Mouse (Mus musculus) layer of hippocampus, adult 18-20 months (tissue): Measurements from ENCODE around the gene Prss16. TPM values are rescaled to one million over a fixed set of nuclear protein-coding genes. Genes with fewer than 3 reads are reported as not detected.
A peak's percentile ranks its signal among the peaks of the same experiment; 100 is the strongest.

Source experiments
- DNase-seq, 2 experiments: peaks; one replicate each; pipeline ENCODE4 v3.0.0; 2022; ENCODE audit warnings: low spot score in 2 of 2
- microRNA-seq, 2 experiments: library from miRNA; unstranded; fragments of <30 nt; microRNA quantifications; one replicate each; pipeline ENCODE4 v1.2.0; 2021
- total RNA-seq, 2 experiments: library from RNA; stranded (reverse); gene quantifications; 2 replicates each; pipeline ENCODE4 v1.2.3; 2021

The Prss16 gene
- total RNA-seq, 2 experiments from 2014 or later, result 0.58 to 1.3 TPM

- DNase-seq, result peak; percentile 51 to 81
Measured at GRCm38 (mm10) chr13:21974726-21975473, 34.6 kb downstream of the Prss16 start.

GRCm38 (mm10) chr13:21974221-21974725 is 35.3 kb downstream of the Prss16 start:
- peak; percentile 84 to 89 for DNase-seq

GRCm38 (mm10) chr13:21971641-21972040 is 37.9 kb downstream of the Prss16 start:
- DNase-seq, result peak in 1 of 2 experiments; percentile 13

GRCm38 (mm10) chr13:21969816-21970215 is 39.7 kb downstream of the Prss16 start:
- DNase-seq, result no peak

- DNase-seq, result no peak
Measured at GRCm38 (mm10) chr13:21969269-21969668, 40.3 kb downstream of the Prss16 start.

Small RNA genes within 50 kb of the gene (microRNA-seq; reads per million reads assigned to microRNA genes)
- gene Gm44390, result 0 reads per million in 2 experiments
- 0 reads per million in 2 experiments for gene Gm44486

Other genes with a start within 250 kb of the Prss16 start
- gene Hist1h1b, start 229.1 kb downstream of the Prss16 start, total RNA-seq, result 1 to 10 TPM; 4.4 to 4.9 TPM
- 10 to 100 TPM; 45.5 to 56.3 TPM for gene Hist1h3i, start 226.4 kb downstream of the Prss16 start, total RNA-seq
- not detected for gene Hist1h2an, start 222.5 kb downstream of the Prss16 start, total RNA-seq
- 1 to 10 TPM; 4.7 to 5.9 TPM for gene Hist1h2bp, start 222.3 kb downstream of the Prss16 start, total RNA-seq
- 10 to 100 TPM; 36.0 to 39.2 TPM for gene Hist1h2bq, start 199.5 kb downstream of the Prss16 start, total RNA-seq
- 10 to 100 TPM; 10.7 to 27.7 TPM for gene Hist1h2ao, start 199.3 kb downstream of the Prss16 start, total RNA-seq
- 100 to 1,000 TPM; 262 to 266 TPM for gene Hist1h4m, start 198.0 kb downstream of the Prss16 start, total RNA-seq
- gene Hist1h4n, start 177.5 kb downstream of the Prss16 start, total RNA-seq, result 10 to 100 TPM; 39.3 to 58.5 TPM
- gene Hist1h2ap, start 176.2 kb downstream of the Prss16 start, total RNA-seq, result 10 to 100 TPM in 1 of 2 experiments, not detected in 1; 24.8 TPM
- gene Hist1h2br, start 176.0 kb downstream of the Prss16 start, total RNA-seq, result 10 to 100 TPM; 36.0 to 38.4 TPM
- gene Zfp184, start 64.6 kb downstream of the Prss16 start, total RNA-seq, result 1 to 10 TPM; 2.5 to 2.9 TPM
- gene Pom121l2, start 28.5 kb downstream of the Prss16 start, total RNA-seq, result under 1 TPM in 1 of 2 experiments, not detected in 1; 0.12 TPM
- gene Hist1h2ah, start 25.8 kb upstream of the Prss16 start, total RNA-seq, result 10 to 100 TPM in 1 of 2 experiments, 1 to 10 TPM in 1; 4.9 to 45.9 TPM
- 10 to 100 TPM; 11.4 to 16.1 TPM for gene Hist1h2bk, start 26.1 kb upstream of the Prss16 start, total RNA-seq
- gene Hist1h4i, start 31.6 kb upstream of the Prss16 start, total RNA-seq, result 10 to 100 TPM; 65.4 to 84.2 TPM
- gene Hist1h2ag, start 33.2 kb upstream of the Prss16 start, total RNA-seq, result 10 to 100 TPM in 1 of 2 experiments, 1 to 10 TPM in 1; 7.8 to 10.3 TPM
- gene Hist1h2bj, start 33.5 kb upstream of the Prss16 start, total RNA-seq, result 10 to 100 TPM in 1 of 2 experiments, 1 to 10 TPM in 1; 8.3 to 13.2 TPM
- not detected for gene Vmn1r188, start 74.7 kb upstream of the Prss16 start, total RNA-seq
- not detected for gene Vmn1r189, start 96.1 kb upstream of the Prss16 start, total RNA-seq
- gene Vmn1r191, start 174.2 kb upstream of the Prss16 start, total RNA-seq, result not detected
- not detected for gene Vmn1r192, start 181.4 kb upstream of the Prss16 start, total RNA-seq
- not detected for gene Vmn1r193, start 213.4 kb upstream of the Prss16 start, total RNA-seq
- gene Vmn1r194, start 234.5 kb upstream of the Prss16 start, total RNA-seq, result not detected